Mouse (Mus musculus) hindbrain, embryonic 11.5 days (tissue): Measurements from ENCODE around the gene Rbl1. TPM values are rescaled to one million over a fixed set of nuclear protein-coding genes. Genes with fewer than 3 reads are reported as not detected.

Experiments
- ATAC-seq: fragments of 200-750 bp; cut with Nextera tagmentation; 2 replicates; pipeline ENCODE4 v1.8.0; 2017; ENCODE audit warnings: mild to moderate bottlenecking, moderate TSS enrichment, moderate library complexity; ENCODE audit not compliant: low FRiP score
- DNase-seq: peaks from one replicate; pipeline ENCODE4 v3.0.0-alpha.2; 2015; ENCODE audit warnings: low spot score
- H3K27ac ChIP-seq: fragments of 300-500 bp; sonication (generic); 2 replicates; pipeline ENCODE4 v1.5.1; 2014; ENCODE audit warnings: mild to moderate bottlenecking, low read depth, low read length
- H3K27me3 ChIP-seq: fragments of 300-500 bp; sonication (generic); 2 replicates; pipeline ENCODE4 v1.6.1; 2014; ENCODE audit warnings: mild to moderate bottlenecking, low read length, moderate library complexity, mixed read lengths; ENCODE audit not compliant: control insufficient read depth, insufficient read depth
- H3K36me3 ChIP-seq: fragments of 300-500 bp; sonication (generic); 2 replicates; pipeline ENCODE4 v1.6.1; 2014; ENCODE audit warnings: mild to moderate bottlenecking, low read length, moderate library complexity, mixed read lengths; ENCODE audit not compliant: control insufficient read depth, insufficient read depth
- H3K4me1 ChIP-seq: fragments of 300-500 bp; sonication (generic); replicated peaks from 2 replicates; pipeline ENCODE4 v1.6.1; 2014; ENCODE audit warnings: low read length, mixed read lengths; ENCODE audit not compliant: control insufficient read depth, insufficient read depth
- H3K4me2 ChIP-seq: fragments of 300-500 bp; sonication (generic); replicated peaks from 2 replicates; pipeline ENCODE4 v1.6.1; 2014; ENCODE audit warnings: mild to moderate bottlenecking, low read depth, low read length
- H3K4me3 ChIP-seq: fragments of 300-500 bp; sonication (generic); 2 replicates; pipeline ENCODE4 v1.5.1; 2014; ENCODE audit warnings: low read depth, low read length
- H3K9ac ChIP-seq: fragments of 300-500 bp; sonication (generic); 2 replicates; pipeline ENCODE4 v1.6.1; 2014; ENCODE audit warnings: low read depth, low read length
- H3K9me3 ChIP-seq: fragments of 300-500 bp; sonication (generic); 2 replicates; pipeline ENCODE4 v1.6.1; 2016; ENCODE audit warnings: low read length; ENCODE audit not compliant: control insufficient read depth
- WGBS: fragments of 180-500 bp; shearing (Covaris S2); extraction: QIAGEN DNeasy Blood & Tissue Kit; methylation state at CpG from one replicate; pipeline ENCODE4 v1.1.7; 2014; 5-methylcytosine and 5-hydroxymethylcytosine counted together
- polyA plus RNA-seq: library from polyadenylated mRNA; unstranded; fragments of >200 nt; fragmentation: Nextera tagmentation; extraction: Ambion mirVana; gene quantifications from 2 replicates; pipeline ENCODE4 v1.2.1, GENCODE M21; 2014

Gene Rbl1
- polyA plus RNA-seq, 1 experiment from 2014 or later = 31.8 TPM

DNA sequence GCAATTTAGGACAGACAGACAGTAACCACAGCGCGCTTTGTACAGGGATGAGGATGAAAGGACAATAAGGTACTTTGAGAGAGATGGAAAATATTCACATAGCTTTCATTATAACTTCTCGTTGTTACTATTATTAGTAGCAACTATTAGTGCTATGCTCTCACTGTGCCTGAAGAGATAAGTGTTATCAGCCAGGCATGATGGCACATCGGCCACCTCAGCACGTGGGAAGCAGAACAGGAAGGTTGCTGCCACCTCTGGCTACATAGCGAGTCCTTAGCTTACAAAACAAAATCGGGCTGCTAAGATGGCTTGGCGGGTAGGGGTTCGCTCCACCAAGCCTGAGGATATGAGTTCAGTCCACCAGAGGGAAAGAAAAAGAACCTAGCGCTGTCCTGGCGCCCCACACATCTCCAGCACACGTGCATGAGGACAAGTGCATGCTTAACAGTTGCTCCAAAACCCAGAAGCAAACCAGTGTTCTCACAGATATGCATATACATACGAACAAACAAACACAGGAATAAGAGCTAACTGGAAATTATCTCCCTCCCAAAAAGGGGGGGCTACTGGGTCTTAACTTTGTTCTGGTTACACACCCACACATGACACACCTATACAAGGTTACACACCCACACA is 19.2 kb downstream of the Rbl1 start:
- Histone ChIP-seq H3K27ac (no peak overlapping the region), H3K4me2 (no peak overlapping the region), H3K4me1 (no peaks in the 10 kb centered on the region), H3K27me3 (no peaks in the 10 kb centered on the region), H3K9me3 (no peaks in the 10 kb centered on the region), H3K36me3 (peaks cover 8% of the 10 kb centered on the region; the same call in 1 of the 2 replicates), H3K9ac (no peak overlapping the region), H3K4me3 (no peak overlapping the region)
- WGBS = 89% methylated on average over 13 of the region's 13 CpGs
- DNase-seq = no peak
- ATAC-seq = no peak

DNA sequence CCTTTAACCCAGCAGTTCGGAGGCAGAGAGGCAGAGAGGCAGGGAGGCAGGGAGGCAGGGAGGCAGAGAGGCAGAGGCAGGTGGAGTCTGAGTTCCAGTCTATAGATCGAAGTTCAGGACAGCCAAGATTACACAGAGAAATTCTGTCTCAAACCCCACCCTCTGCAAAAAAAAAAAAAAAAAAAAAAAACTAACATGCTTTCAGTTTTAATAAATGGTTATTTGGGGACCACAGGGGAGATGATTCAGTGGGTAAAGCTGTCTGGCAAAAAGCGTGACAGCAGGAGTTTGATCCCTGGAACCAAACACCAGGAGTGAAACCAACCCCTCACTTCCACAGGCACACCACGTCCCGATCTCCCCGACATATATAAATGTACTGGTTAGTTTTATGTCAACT is 26.2 kb downstream of the Rbl1 start:
- 86% methylated on average over 6 of the region's 6 CpGs for WGBS
- no peaks in the 10 kb centered on the region for H3K27me3 ChIP-seq
- H3K4me1 ChIP-seq = no peaks in the 10 kb centered on the region
- H3K4me2 ChIP-seq = no peak overlapping the region
- no peak for DNase-seq
- H3K9me3 ChIP-seq = no peaks in the 10 kb centered on the region
- H3K36me3 ChIP-seq = no peaks in the 10 kb centered on the region
- no peak for ATAC-seq
- H3K9ac ChIP-seq = no peak overlapping the region
- no peak overlapping the region for H3K27ac ChIP-seq
- no peak overlapping the region for H3K4me3 ChIP-seq

- no peaks in the 10 kb centered on the region for H3K27me3 ChIP-seq
- no peak overlapping the region for H3K4me2 ChIP-seq
- H3K27ac ChIP-seq = no peak overlapping the region
- H3K4me3 ChIP-seq = no peak overlapping the region
- H3K9me3 ChIP-seq = no peaks in the 10 kb centered on the region
- no peaks in the 10 kb centered on the region for H3K4me1 ChIP-seq
- H3K36me3 ChIP-seq = 0 out of 2 replicates have a peak, but pooled peaks cover 3% of the 10 kb centered on the region
- WGBS = 95% methylated on average over 3 of the region's 3 CpGs
- DNase-seq (no peak), ATAC-seq (no peak)
- no peak overlapping the region for H3K9ac ChIP-seq
These were observed 28.1 kb downstream of the Rbl1 start for GRCm38 (mm10) chr2:157176248-157176647.

- Histone ChIP-seq H3K4me3 (no peak overlapping the region), H3K36me3 (0 out of 2 replicates have a peak, but pooled peaks cover 3% of the 10 kb centered on the region), H3K27ac (no peak overlapping the region), H3K9me3 (no peaks in the 10 kb centered on the region), H3K27me3 (no peaks in the 10 kb centered on the region), H3K9ac (no peak overlapping the region), H3K4me2 (no peak overlapping the region), H3K4me1 (no peaks in the 10 kb centered on the region)
- DNase-seq (no peak), ATAC-seq (no peak)
- 75% methylated on average over 5 of the region's 5 CpGs for WGBS
These were observed 29.9 kb downstream of the Rbl1 start for GRCm38 (mm10) chr2:157174416-157174815.

- Histone ChIP-seq H3K9ac (no peak overlapping the region), H3K36me3 (0 out of 2 replicates have a peak, but pooled peaks cover 3% of the 10 kb centered on the region), H3K27me3 (no peaks in the 10 kb centered on the region), H3K4me1 (no peaks in the 10 kb centered on the region), H3K4me3 (no peak overlapping the region), H3K4me2 (no peak overlapping the region), H3K27ac (no peak overlapping the region), H3K9me3 (no peaks in the 10 kb centered on the region)
- DNase-seq (no peak), ATAC-seq (no peak)
- 93% methylated on average over 6 of the region's 6 CpGs for WGBS
These were observed 30.8 kb downstream of the Rbl1 start for GRCm38 (mm10) chr2:157173555-157173954.

GRCm38 (mm10) chr2:157172984-157173383 is 31.4 kb downstream of the Rbl1 start:
- no peak for DNase-seq
- H3K36me3 ChIP-seq = 0 out of 2 replicates have a peak, but pooled peaks cover 3% of the 10 kb centered on the region
- H3K4me1 ChIP-seq = no peaks in the 10 kb centered on the region
- no peak overlapping the region for H3K9ac ChIP-seq
- ATAC-seq = no peak
- H3K27me3 ChIP-seq = no peaks in the 10 kb centered on the region
- H3K4me3 ChIP-seq = no peak overlapping the region
- no peak overlapping the region for H3K4me2 ChIP-seq
- 96% methylated on average over 6 of the region's 6 CpGs for WGBS
- no peaks in the 10 kb centered on the region for H3K9me3 ChIP-seq
- no peak overlapping the region for H3K27ac ChIP-seq

DNA sequence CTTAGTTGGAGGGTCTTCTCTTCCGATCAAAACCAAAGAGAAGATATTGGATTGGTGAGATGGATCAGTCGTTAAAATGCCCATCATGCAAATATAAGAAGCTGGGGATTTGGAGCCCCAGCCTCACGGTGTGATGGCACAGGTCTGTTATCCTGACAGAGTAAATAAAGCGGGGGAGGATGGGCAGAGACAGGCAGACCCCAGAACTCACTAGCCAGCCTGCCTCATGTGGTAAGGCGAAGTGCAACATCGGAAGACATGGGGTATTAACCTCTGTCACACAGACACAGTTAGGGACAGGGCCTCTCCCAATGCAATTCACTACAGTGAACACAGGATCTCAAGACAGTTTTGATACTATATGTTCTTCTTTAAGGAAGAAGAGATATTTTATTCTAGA is 33.7 kb downstream of the Rbl1 start:
- H3K4me1 ChIP-seq = no peaks in the 10 kb centered on the region
- DNase-seq = no peak
- no peaks in the 10 kb centered on the region for H3K27me3 ChIP-seq
- H3K4me3 ChIP-seq = no peak overlapping the region
- 0 out of 2 replicates have a peak, but pooled peaks cover 4% of the 10 kb centered on the region for H3K36me3 ChIP-seq
- peak overlapping the region; percentile 14; the same call in 1 of the 2 replicates for H3K27ac ChIP-seq
- 34% methylated on average over 6 of the region's 6 CpGs for WGBS
- ATAC-seq = no peak
- H3K4me2 ChIP-seq = no peak overlapping the region
- no peaks in the 10 kb centered on the region for H3K9me3 ChIP-seq
- H3K9ac ChIP-seq = no peak overlapping the region

- peak; percentile 68 for DNase-seq
- no peak overlapping the region for H3K4me3 ChIP-seq
- no peaks in the 10 kb centered on the region for H3K4me1 ChIP-seq
- H3K27ac ChIP-seq = peak overlapping the region; percentile 14; the same call in 1 of the 2 replicates
- no peak overlapping the region for H3K9ac ChIP-seq
- H3K4me2 ChIP-seq = no peak overlapping the region
- H3K27me3 ChIP-seq = no peaks in the 10 kb centered on the region
- H3K9me3 ChIP-seq = no peaks in the 10 kb centered on the region
- H3K36me3 ChIP-seq = 0 out of 2 replicates have a peak, but pooled peaks cover 4% of the 10 kb centered on the region
- ATAC-seq = peak; percentile 76
- 25% methylated on average over 5 of the region's 5 CpGs for WGBS
These were observed 34.2 kb downstream of the Rbl1 start for GRCm38 (mm10) chr2:157170166-157170565.

DNA sequence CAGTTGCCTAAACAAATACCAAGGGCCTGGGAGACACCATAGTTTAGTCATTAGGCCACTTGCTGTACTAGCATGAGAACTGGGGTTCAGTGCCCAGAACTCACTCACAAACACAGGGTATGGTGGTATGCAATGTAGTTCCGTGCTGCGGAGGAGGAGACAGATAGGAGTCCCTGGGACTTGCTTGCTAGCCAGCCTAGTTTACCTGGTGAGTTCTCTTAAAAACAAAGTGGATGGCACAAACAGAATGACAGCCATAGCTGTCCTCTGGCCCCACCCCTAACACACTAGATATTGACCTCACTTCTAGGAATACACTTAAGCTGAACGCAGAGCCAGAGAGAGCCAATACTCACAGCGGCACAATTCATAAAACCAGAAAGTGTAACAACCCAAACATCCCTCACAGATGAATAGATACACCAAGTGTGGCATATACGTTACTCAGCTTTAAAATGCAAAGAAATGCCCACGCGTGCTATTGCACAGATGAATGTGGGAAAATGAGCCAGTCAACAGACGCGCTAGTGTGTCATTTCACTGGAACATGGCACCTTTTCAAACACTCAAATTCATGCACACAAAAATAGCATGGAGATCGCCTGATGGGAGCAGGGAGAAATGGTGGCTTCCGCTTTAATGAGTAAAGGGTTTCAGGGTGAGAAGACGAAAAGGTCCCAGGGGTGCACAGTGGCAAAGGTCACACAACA is 37.8 kb downstream of the Rbl1 start:
- Histone ChIP-seq H3K4me1 (no peaks in the 10 kb centered on the region), H3K9me3 (no peaks in the 10 kb centered on the region), H3K4me3 (no peak overlapping the region), H3K27ac (no peak overlapping the region), H3K27me3 (no peaks in the 10 kb centered on the region), H3K9ac (no peak overlapping the region), H3K36me3 (0 out of 2 replicates have a peak, but pooled peaks cover 2% of the 10 kb centered on the region), H3K4me2 (no peak overlapping the region)
- 96% methylated on average over 12 of the region's 12 CpGs for WGBS
- ATAC-seq (no peak), DNase-seq (no peak)
